Mouse (Mus musculus) left cerebral cortex, postnatal 36 days (tissue): Measurements from ENCODE around the gene Olfr1463. TPM values are rescaled to one million over a fixed set of nuclear protein-coding genes. Genes with fewer than 3 reads are reported as not detected.

Source experiments
- DNase-seq, 2 experiments: peaks; one replicate each; pipeline ENCODE4 v3.0.0; 2021 to 2022; ENCODE audit warnings: low spot score in 2 of 2, mixed read lengths in 1 of 2
- intact Hi-C: fragments of 180-260 bp; cut with DNase I; formaldehyde crosslinking; loops from one replicate; pipeline ENCODE4 v1.15.1; 2025
- total RNA-seq, 2 experiments: library from RNA; stranded (reverse); gene quantifications; 2 replicates each; pipeline ENCODE4 v1.2.3; 2021

Olfr1463 gene
- not detected for total RNA-seq

DNA sequence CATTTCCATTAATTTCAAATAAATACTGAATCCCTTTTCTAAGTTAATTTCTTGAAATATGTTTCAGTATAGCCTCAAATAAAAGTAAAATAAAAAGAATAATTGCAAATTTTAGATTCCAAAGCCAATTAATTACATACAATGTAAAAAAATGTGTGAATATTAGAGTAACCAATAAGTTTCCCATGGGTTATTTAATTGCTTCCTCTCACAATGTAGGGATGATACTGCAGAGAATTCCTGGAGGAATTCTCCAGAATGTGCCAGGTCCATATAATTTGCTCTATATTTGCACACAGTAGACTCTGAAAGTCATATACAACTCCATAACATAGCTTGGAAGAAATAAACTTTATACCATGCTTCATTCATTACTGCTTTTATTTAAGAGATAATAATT, at the start of gene Olfr1463:
Olfr1463 (plus strand) TSS at position 301 of the 400 bp plus-strand sequence.
- intact Hi-C loops: no loop called here
- no peak for DNase-seq

DNA sequence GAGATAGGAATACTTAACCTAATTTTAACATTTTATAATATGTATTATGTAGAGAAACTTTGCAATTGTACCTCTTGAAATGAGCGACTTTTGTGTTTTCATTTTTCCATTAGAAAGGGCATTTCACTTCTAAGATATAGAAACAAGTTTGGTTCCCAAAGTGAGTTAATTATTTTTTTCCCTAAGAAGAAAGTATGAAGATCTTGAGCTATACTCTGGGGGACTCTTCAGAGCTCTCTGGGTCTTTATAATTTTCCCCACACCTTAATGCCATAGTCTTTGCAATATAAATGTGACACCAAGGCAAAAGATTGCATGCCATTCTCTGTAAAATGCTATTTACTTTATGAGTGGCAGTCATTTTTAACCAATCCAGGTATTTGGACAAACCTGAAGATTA, 45.7 kb upstream of the Olfr1463 start, which contains the start of gene Olfr1462:
Olfr1462 (plus strand) TSS at position 301 of the 400 bp plus-strand sequence.
- no peak for DNase-seq
- intact Hi-C loops: no loop called here

DNA sequence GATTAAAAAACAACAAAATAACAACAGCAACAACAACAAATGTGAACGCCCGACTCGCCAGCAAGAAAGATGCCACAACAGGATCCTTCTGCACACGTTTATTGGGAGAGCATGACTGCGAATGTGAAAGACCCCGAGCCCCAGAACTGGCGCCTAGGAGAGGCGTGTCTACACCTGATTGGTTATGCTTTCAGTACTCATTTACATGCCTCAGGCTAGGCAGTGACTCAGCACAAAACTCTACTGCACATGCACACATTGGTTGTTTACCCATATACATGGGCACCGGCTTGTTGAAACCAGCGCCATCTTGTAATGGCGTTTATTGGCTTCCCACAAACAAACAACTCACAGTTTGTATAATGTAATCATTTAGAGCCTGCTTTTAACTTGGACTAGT, 9.5 kb upstream of the Olfr1463 start:
- no peak for DNase-seq
- intact Hi-C loops: no loop called here

Other genes starting within 250 kb of the Olfr1463 start
- not detected for gene Olfr1451, start 236.3 kb upstream of the Olfr1463 start, total RNA-seq
- gene Olfr1453, start 203.0 kb upstream of the Olfr1463 start, total RNA-seq: not detected
- not detected for gene Olfr1454, start 170.7 kb upstream of the Olfr1463 start, total RNA-seq
- not detected for gene Olfr1457, start 133.4 kb upstream of the Olfr1463 start, total RNA-seq
- gene Olfr1458, start 124.6 kb upstream of the Olfr1463 start, total RNA-seq: not detected
- gene Olfr1459, start 81.8 kb upstream of the Olfr1463 start, total RNA-seq: under 1 TPM; 0.07 to 0.27 TPM
- gene Olfr1461, start 68.3 kb upstream of the Olfr1463 start, total RNA-seq: not detected
- not detected for gene Olfr1462, start 45.6 kb upstream of the Olfr1463 start, total RNA-seq
- not detected for gene Olfr1465, start 84.2 kb downstream of the Olfr1463 start, total RNA-seq
- gene Olfr1466, start 107.5 kb downstream of the Olfr1463 start, total RNA-seq: not detected
- not detected for gene Olfr1467, start 130.9 kb downstream of the Olfr1463 start, total RNA-seq
- gene Olfr1469, start 176.5 kb downstream of the Olfr1463 start, total RNA-seq: not detected
- gene Olfr1471, start 212.1 kb downstream of the Olfr1463 start, total RNA-seq: not detected
- gene Olfr1472, start 224.8 kb downstream of the Olfr1463 start, total RNA-seq: not detected
- gene Olfr1474, start 238.2 kb downstream of the Olfr1463 start, total RNA-seq: not detected
- gene Olfr1475, start 248.9 kb downstream of the Olfr1463 start, total RNA-seq: not detected